Mouse (Mus musculus) forebrain, embryonic 14.5 days (tissue): ENCODE results near the gene Hist3h2a. TPM values are rescaled to one million over a fixed set of nuclear protein-coding genes. Genes with fewer than 3 reads are reported as not detected.

Experiments
- ATAC-seq: fragments of 200-750 bp; cut with Nextera tagmentation; 2 replicates; pipeline ENCODE4 v1.8.0; 2017; ENCODE audit warnings: mild to moderate bottlenecking, moderate library complexity
- DNase-seq: peaks from one replicate; pipeline ENCODE4 v3.0.0-alpha.2; 2015; ENCODE audit warnings: low spot score
- H3K27ac ChIP-seq: fragments of 300-500 bp; sonication (generic); 2 replicates; pipeline ENCODE4 v1.5.1; 2014; ENCODE audit warnings: low read depth, mild to moderate bottlenecking, control low read depth, low read length, moderate library complexity
- H3K27me3 ChIP-seq: fragments of 300-500 bp; sonication (generic); replicated peaks from 2 replicates; pipeline ENCODE4 v1.6.1; 2014; ENCODE audit warnings: low read length, control low read depth, mixed read lengths; ENCODE audit not compliant: control insufficient read depth, insufficient read depth
- H3K36me3 ChIP-seq: fragments of 300-500 bp; sonication (generic); 2 replicates; pipeline ENCODE4 v1.6.1; 2014; ENCODE audit warnings: low read length, control low read depth; ENCODE audit not compliant: control insufficient read depth, insufficient read depth
- H3K4me1 ChIP-seq: fragments of 300-500 bp; sonication (generic); 2 replicates; pipeline ENCODE4 v1.6.1; 2014; ENCODE audit warnings: antibody characterized with exemption, low read length, control low read depth; ENCODE audit not compliant: control insufficient read depth, insufficient read depth
- H3K4me2 ChIP-seq: fragments of 300-500 bp; sonication (generic); 2 replicates; pipeline ENCODE4 v1.6.1; 2014; ENCODE audit warnings: mild to moderate bottlenecking, control low read depth, low read length
- H3K4me3 ChIP-seq: fragments of 300-500 bp; sonication (generic); 2 replicates; pipeline ENCODE4 v1.5.1; 2014; ENCODE audit warnings: low read depth, low read length, control low read depth
- H3K9ac ChIP-seq: fragments of 300-500 bp; sonication (generic); 2 replicates; pipeline ENCODE4 v1.6.1; 2014; ENCODE audit warnings: mild to moderate bottlenecking, low read length, control low read depth, moderate library complexity
- H3K9me3 ChIP-seq: fragments of 300-500 bp; sonication (generic); replicated peaks from 2 replicates; pipeline ENCODE4 v1.6.1; 2016; ENCODE audit warnings: low read length, control low read depth, mixed read lengths; ENCODE audit not compliant: control insufficient read depth
- WGBS: fragments of 180-500 bp; shearing (Covaris S2); extraction: QIAGEN DNeasy Blood & Tissue Kit; methylation state at CpG from one replicate; pipeline ENCODE4 v1.1.7; 2014; 5-methylcytosine and 5-hydroxymethylcytosine counted together
- polyA plus RNA-seq: library from polyadenylated mRNA; unstranded; fragments of >200 nt; fragmentation: Nextera tagmentation; extraction: Ambion mirVana; gene quantifications from 2 replicates; pipeline ENCODE4 v1.2.1, GENCODE M21; 2014

Hist3h2a gene
- polyA plus RNA-seq, 1 experiment from 2014 or later, result 151 TPM

GRCm38 (mm10) chr11:58989166-58989565, 34.7 kb downstream of the Hist3h2a start:
- Histone ChIP-seq H3K9ac (no peak overlapping the region), H3K36me3 (peaks cover 67% of the 10 kb centered on the region), H3K27ac (no peak overlapping the region), H3K27me3 (no peaks in the 10 kb centered on the region; the same call in 1 of the 2 replicates), H3K9me3 (no peaks in the 10 kb centered on the region), H3K4me3 (no peak overlapping the region), H3K4me2 (no peak overlapping the region), H3K4me1 (0 out of 2 replicates have a peak, but pooled peaks cover 2% of the 10 kb centered on the region)
- no peak for DNase-seq
- 98% methylated on average over 4 of the region's 4 CpGs for WGBS
- no peak for ATAC-seq

- peaks cover 57% of the 10 kb centered on the region for H3K36me3 ChIP-seq
- WGBS, result 91% methylated on average over 17 of the region's 17 CpGs
- ATAC-seq, result no peak
Measured at GRCm38 (mm10) chr11:58990141-58990540, 35.7 kb downstream of the Hist3h2a start.

GRCm38 (mm10) chr11:58990794-58991193, 36.3 kb downstream of the Hist3h2a start:
- H3K27me3 ChIP-seq, result no peaks in the 10 kb centered on the region; the same call in 1 of the 2 replicates
- peak; percentile 15 for DNase-seq
- H3K4me3 ChIP-seq, result no peak overlapping the region
- H3K27ac ChIP-seq, result no peak overlapping the region
- no peaks in the 10 kb centered on the region for H3K9me3 ChIP-seq
- H3K36me3 ChIP-seq, result peaks cover 51% of the 10 kb centered on the region
- H3K4me2 ChIP-seq, result no peak overlapping the region
- WGBS, result 85% methylated on average over 9 of the region's 9 CpGs
- ATAC-seq, result no peak
- 0 out of 2 replicates have a peak, but pooled peaks cover 3% of the 10 kb centered on the region for H3K4me1 ChIP-seq
- no peak overlapping the region for H3K9ac ChIP-seq

More at GRCm38 (mm10) chr11:58990141-58990540, 35.7 kb downstream of the Hist3h2a start:
- H3K27ac ChIP-seq, result no peak overlapping the region
- H3K9me3 ChIP-seq, result no peaks in the 10 kb centered on the region
- H3K4me3 ChIP-seq, result no peak overlapping the region
- no peak overlapping the region for H3K4me2 ChIP-seq
- H3K4me1 ChIP-seq, result 0 out of 2 replicates have a peak, but pooled peaks cover 3% of the 10 kb centered on the region
- no peaks in the 10 kb centered on the region; the same call in 1 of the 2 replicates for H3K27me3 ChIP-seq
- no peak for DNase-seq
- no peak overlapping the region for H3K9ac ChIP-seq

GRCm38 (mm10) chr11:58991911-58992310, 37.4 kb downstream of the Hist3h2a start:
- 89% methylated on average over 3 of the region's 3 CpGs for WGBS
- H3K36me3 ChIP-seq, result peaks cover 40% of the 10 kb centered on the region
- no peak overlapping the region for H3K27ac ChIP-seq
- DNase-seq, result no peak
- no peak for ATAC-seq
- no peaks in the 10 kb centered on the region for H3K9me3 ChIP-seq
- H3K4me1 ChIP-seq, result 0 out of 2 replicates have a peak, but pooled peaks cover 3% of the 10 kb centered on the region
- H3K27me3 ChIP-seq, result no peaks in the 10 kb centered on the region; the same call in 1 of the 2 replicates
- H3K4me2 ChIP-seq, result no peak overlapping the region
- no peak overlapping the region for H3K4me3 ChIP-seq
- no peak overlapping the region for H3K9ac ChIP-seq

GRCm38 (mm10) chr11:58993091-58993670, 38.7 kb downstream of the Hist3h2a start:
- Histone ChIP-seq H3K4me3 (no peak overlapping the region), H3K36me3 (peaks cover 29% of the 10 kb centered on the region), H3K9me3 (no peaks in the 10 kb centered on the region), H3K4me1 (0 out of 2 replicates have a peak, but pooled peaks cover 3% of the 10 kb centered on the region), H3K9ac (no peak overlapping the region), H3K27ac (no peak overlapping the region), H3K4me2 (no peak overlapping the region), H3K27me3 (no peaks in the 10 kb centered on the region; the same call in 1 of the 2 replicates)
- no peak for ATAC-seq
- no peak for DNase-seq
- 81% methylated on average over 6 of the region's 6 CpGs for WGBS

- Histone ChIP-seq H3K4me2 (peak overlapping the region; percentile 57), H3K9ac (peak overlapping the region; percentile 47), H3K9me3 (no peaks in the 10 kb centered on the region), H3K4me3 (peak overlapping the region; percentile 38), H3K27ac (no peak overlapping the region), H3K4me1 (0 out of 2 replicates have a peak, but pooled peaks cover 3% of the 10 kb centered on the region), H3K36me3 (peaks cover 17% of the 10 kb centered on the region), H3K27me3 (no peaks in the 10 kb centered on the region; the same call in 1 of the 2 replicates)
- DNase-seq (peak; percentile 40), ATAC-seq (peak; percentile 71)
- under 1% methylated on average over 34 of the region's 35 CpGs for WGBS
Measured at GRCm38 (mm10) chr11:58994337-58994826, 39.9 kb downstream of the Hist3h2a start.

GRCm38 (mm10) chr11:58995061-58995806, 40.7 kb downstream of the Hist3h2a start:
- Histone ChIP-seq H3K4me3 (no peak overlapping the region), H3K27ac (no peak overlapping the region), H3K9me3 (no peaks in the 10 kb centered on the region), H3K9ac (no peak overlapping the region), H3K36me3 (peaks cover 9% of the 10 kb centered on the region), H3K27me3 (no peaks in the 10 kb centered on the region; the same call in 1 of the 2 replicates), H3K4me1 (0 out of 2 replicates have a peak, but pooled peaks cover 3% of the 10 kb centered on the region), H3K4me2 (no peak overlapping the region; the same call in 1 of the 2 replicates)
- no peak for DNase-seq
- no peak for ATAC-seq
- WGBS, result 81% methylated on average over 9 of the region's 9 CpGs

GRCm38 (mm10) chr11:58995807-58996370, 41.4 kb downstream of the Hist3h2a start:
- H3K4me3 ChIP-seq, result no peak overlapping the region
- WGBS, result 55% methylated on average over 12 of the region's 12 CpGs
- H3K36me3 ChIP-seq, result peaks cover 2% of the 10 kb centered on the region; the same call in 1 of the 2 replicates
- no peak for DNase-seq
- no peak overlapping the region for H3K4me2 ChIP-seq
- ATAC-seq, result no peak
- no peaks in the 10 kb centered on the region for H3K9me3 ChIP-seq
- H3K9ac ChIP-seq, result no peak overlapping the region
- H3K27ac ChIP-seq, result no peak overlapping the region
- 0 out of 2 replicates have a peak, but pooled peaks cover 3% of the 10 kb centered on the region for H3K4me1 ChIP-seq
- H3K27me3 ChIP-seq, result no peaks in the 10 kb centered on the region; the same call in 1 of the 2 replicates
